In genomic region chr15:62712543-62713131, GRCm38 (mm10) we compare ENCODE assay signal across 12 mouse cellular contexts.
DNase-seq lines count a peak whose midpoint lies in the region; ATAC-seq and TF ChIP-seq lines count a peak whose summit lies in the region.
"Had no signal": no experiment of that assay in that cellular context is flagged by ENCODE, and none has a peak within 500 bp of the region (broad histone marks: within the 10 kb centered on the region; RNA-seq: fewer than 3 reads in every experiment).

No protein-coding gene starts in this region.

- TF ChIP-seq EP300 in lung, postnatal 0 days (IDR thresholded peaks at IDR 0.05) = peak; percentile 83

- H3K4me1 ChIP-seq in intestine, postnatal 0 days (replicated peaks; ENCODE audit: control insufficient read depth, insufficient read depth, low read length) = 0 out of 2 replicates have a peak, but pooled peaks cover 4% of the 10 kb centered on the region
- 0 out of 2 replicates have a peak, but pooled peaks cover 6% of the 10 kb centered on the region for H3K4me1 ChIP-seq in lung, postnatal 0 days (ENCODE audit: insufficient read depth, low read depth, low read length)
- peaks cover 3% of the 10 kb centered on the region; the same call in 1 of the 2 replicates for H3K4me1 ChIP-seq in limb, embryonic 10.5 days
- no peaks in the 10 kb centered on the region for H3K4me1 ChIP-seq in hindbrain, embryonic 14.5 days (replicated peaks; ENCODE audit: control insufficient read depth, insufficient read depth, low read length)
- H3K4me1 ChIP-seq: embryonic facial prominence, embryonic 12.5 days; neural tube, embryonic 12.5 days had no signal

- no peak overlapping the region for H3K9ac ChIP-seq in intestine, postnatal 0 days (ENCODE audit: low read depth, low read length)
- H3K9ac ChIP-seq in lung, postnatal 0 days (replicated peaks; ENCODE audit: low read depth) = no peak overlapping the region
- no peak overlapping the region for H3K9ac ChIP-seq in hindbrain, embryonic 14.5 days
- H3K9ac ChIP-seq: embryonic facial prominence, embryonic 12.5 days; forebrain, embryonic 15.5 days; neural tube, embryonic 12.5 days had no signal

- H3K36me3 ChIP-seq in intestine, postnatal 0 days (ENCODE audit: control insufficient read depth, insufficient read depth) = no peaks in the 10 kb centered on the region
- H3K36me3 ChIP-seq in lung, postnatal 0 days (ENCODE audit: insufficient read depth, low read length) = no peaks in the 10 kb centered on the region
- H3K36me3 ChIP-seq in limb, embryonic 10.5 days = no peaks in the 10 kb centered on the region
- H3K36me3 ChIP-seq in hindbrain, embryonic 14.5 days (replicated peaks; ENCODE audit: control insufficient read depth, insufficient read depth) = no peaks in the 10 kb centered on the region
- H3K36me3 ChIP-seq: embryonic facial prominence, embryonic 12.5 days; forebrain, embryonic 15.5 days; neural tube, embryonic 12.5 days had no signal

- H3K27ac ChIP-seq in intestine, postnatal 0 days (ENCODE audit: low read depth, low read length) = no peak overlapping the region
- no peak overlapping the region for H3K27ac ChIP-seq in lung, postnatal 0 days (ENCODE audit: low read length)
- no peak overlapping the region for H3K27ac ChIP-seq in limb, embryonic 10.5 days
- no peak overlapping the region for H3K27ac ChIP-seq in hindbrain, embryonic 14.5 days
- H3K27ac ChIP-seq: embryonic facial prominence, embryonic 12.5 days; forebrain, embryonic 15.5 days; neural tube, embryonic 12.5 days had no signal

- ATAC-seq in intestine, postnatal 0 days = peak; percentile 70
- peak; percentile 94 for ATAC-seq in lung, postnatal 0 days
- no peak for ATAC-seq in granulocyte monocyte progenitor cell, adult 5-6 weeks (replicated peaks; ENCODE audit: poor library complexity, severe bottlenecking)
- no peak for ATAC-seq in hindbrain, embryonic 14.5 days (ENCODE audit: low FRiP score)
- ATAC-seq: forebrain, embryonic 15.5 days had no signal

- H3K9me3 ChIP-seq in intestine, postnatal 0 days (ENCODE audit: control insufficient read depth) = no peaks in the 10 kb centered on the region
- no peaks in the 10 kb centered on the region for H3K9me3 ChIP-seq in lung, postnatal 0 days (ENCODE audit: low read length)
- H3K9me3 ChIP-seq in limb, embryonic 10.5 days (replicated peaks) = no peaks in the 10 kb centered on the region
- H3K9me3 ChIP-seq in hindbrain, embryonic 14.5 days (ENCODE audit: control insufficient read depth, low read length) = no peaks in the 10 kb centered on the region
- H3K9me3 ChIP-seq: embryonic facial prominence, embryonic 12.5 days; forebrain, embryonic 15.5 days; neural tube, embryonic 12.5 days had no signal

- no peak overlapping the region for H3K4me3 ChIP-seq in intestine, postnatal 0 days (ENCODE audit: low read depth, low read length)
- no peak overlapping the region for H3K4me3 ChIP-seq in lung, postnatal 0 days (ENCODE audit: low read depth, low read length)
- H3K4me3 ChIP-seq in limb, embryonic 10.5 days = no peak overlapping the region
- no peak overlapping the region for H3K4me3 ChIP-seq in hindbrain, embryonic 14.5 days (replicated peaks; ENCODE audit: low read length)
- H3K4me3 ChIP-seq: embryonic facial prominence, embryonic 12.5 days; forebrain, embryonic 15.5 days; neural tube, embryonic 12.5 days had no signal

- WGBS in intestine, postnatal 0 days = 40% methylated on average over 9 of the region's 9 CpGs
- 57% methylated on average over 9 of the region's 9 CpGs for WGBS in lung, postnatal 0 days
- 85% methylated on average over 9 of the region's 9 CpGs for WGBS in limb, embryonic 10.5 days
- 91% methylated on average over 7 of the region's 9 CpGs for WGBS in hindbrain, embryonic 14.5 days

- no peak for TF ChIP-seq CTCF in intestine, postnatal 0 days (IDR thresholded peaks at IDR 0.05; ENCODE audit: low read depth)
- no peak for TF ChIP-seq CTCF in lung, postnatal 0 days (IDR thresholded peaks at IDR 0.05)

- DNase-seq in adrenal gland, adult 2 months = peak; percentile 84
- peak; percentile 31 for DNase-seq in liver
- peak; percentile 91 for DNase-seq in lung, postnatal 0 days (ENCODE audit: low spot score)
- no peak for DNase-seq in limb, embryonic 10.5 days (ENCODE audit: low spot score)
- no peak for DNase-seq in natural killer cell, adult 2 months (ENCODE audit: low spot score in 2 of 2)
- DNase-seq in hindbrain, embryonic 14.5 days (ENCODE audit: low spot score) = no peak
- DNase-seq: cerebellum, adult 9-11 months had no signal

- H3K4me2 ChIP-seq in intestine, postnatal 0 days (replicated peaks; ENCODE audit: low read depth) = no peak overlapping the region
- H3K4me2 ChIP-seq in lung, postnatal 0 days (replicated peaks; ENCODE audit: low read depth, low read length) = no peak overlapping the region
- no peak overlapping the region for H3K4me2 ChIP-seq in hindbrain, embryonic 14.5 days (replicated peaks)
- H3K4me2 ChIP-seq: embryonic facial prominence, embryonic 12.5 days; forebrain, embryonic 15.5 days; neural tube, embryonic 12.5 days had no signal

- no peaks in the 10 kb centered on the region for H3K27me3 ChIP-seq in intestine, postnatal 0 days (replicated peaks; ENCODE audit: control insufficient read depth, insufficient read depth, low read length)
- H3K27me3 ChIP-seq in lung, postnatal 0 days (replicated peaks; ENCODE audit: insufficient read depth, low read length) = no peaks in the 10 kb centered on the region
- no peaks in the 10 kb centered on the region for H3K27me3 ChIP-seq in limb, embryonic 10.5 days (ENCODE audit: low read depth, poor library complexity, severe bottlenecking)
- no peaks in the 10 kb centered on the region for H3K27me3 ChIP-seq in hindbrain, embryonic 14.5 days (ENCODE audit: control insufficient read depth, insufficient read depth, low read length)
- H3K27me3 ChIP-seq: embryonic facial prominence, embryonic 12.5 days; forebrain, embryonic 15.5 days; neural tube, embryonic 12.5 days had no signal

Comparison
In these comparisons a context has a peak if more than half of its experiments do, and no peak if none do; other contexts are left out.
1. DNase-seq: peak in adrenal gland, adult 2 months (single experiment), liver (single experiment) and lung, postnatal 0 days (single experiment); none in limb, embryonic 10.5 days (single experiment), natural killer cell, adult 2 months (0 of 2) and hindbrain, embryonic 14.5 days (single experiment).
2. ATAC-seq: peak in intestine, postnatal 0 days (single experiment) and lung, postnatal 0 days (single experiment); none in granulocyte monocyte progenitor cell, adult 5-6 weeks (single experiment) and hindbrain, embryonic 14.5 days (single experiment).